Mouse (Mus musculus): ENCODE measurements at regions not wholly inside any gene's neighbourhood (a gene's known extent, or its start where the extent isn't known, plus 50 kb on each side); places are given as distances from the start of the nearest gene placed in this dataset.
"Not testable (repeated sequence)": the region's sequence is repeated elsewhere in the genome, so short reads cannot be mapped to it uniquely, and the experiment has no call there.

GRCm38 (mm10) chr1:4570730-4571129 lies 237.0 kb upstream of the Gm37988 start:
- DNase-seq (ENCODE audit: low spot score in 2 of 2), result no peak

GRCm38 (mm10) chr1:4571299-4572202 lies 236.1 kb upstream of the Gm37988 start:
- DNase-seq (ENCODE audit: low spot score in 2 of 2), result peak; percentile 67 to 72

- DNase-seq (ENCODE audit: low spot score in 2 of 2), result no peak
Measured at GRCm38 (mm10) chr1:4572311-4572710, 235.4 kb upstream of the Gm37988 start.

- no peak for DNase-seq (ENCODE audit: low spot score in 2 of 2)
Measured at GRCm38 (mm10) chr1:4574101-4574500, 233.6 kb upstream of the Gm37988 start.

- DNase-seq (ENCODE audit: low spot score in 2 of 2), result no peak
Measured at GRCm38 (mm10) chr1:4576957-4577356, 230.7 kb upstream of the Gm37988 start.

- no peak for DNase-seq (ENCODE audit: low spot score in 2 of 2)
Measured at GRCm38 (mm10) chr1:4582534-4582933, 225.2 kb upstream of the Gm37988 start.

GRCm38 (mm10) chr1:4597856-4598255 lies 209.8 kb upstream of the Gm37988 start:
- no peak for DNase-seq (ENCODE audit: low spot score in 2 of 2)

GRCm38 (mm10) chr1:4598425-4598824 lies 209.3 kb upstream of the Gm37988 start:
- DNase-seq (ENCODE audit: low spot score in 2 of 2), result no peak

- no peak for DNase-seq (ENCODE audit: low spot score in 2 of 2)
Measured at GRCm38 (mm10) chr1:4602386-4602785, 205.3 kb upstream of the Gm37988 start.

- DNase-seq (ENCODE audit: low spot score in 2 of 2), result no peak
Measured at GRCm38 (mm10) chr1:4608824-4609223, 198.9 kb upstream of the Gm37988 start.

GRCm38 (mm10) chr1:4613305-4613704 lies 194.4 kb upstream of the Gm37988 start:
- no peak for DNase-seq (ENCODE audit: low spot score in 2 of 2)

GRCm38 (mm10) chr1:4615286-4615685 lies 192.4 kb upstream of the Gm37988 start:
- DNase-seq (ENCODE audit: low spot score in 2 of 2), result no peak

GRCm38 (mm10) chr1:4617479-4617878 lies 190.2 kb upstream of the Gm37988 start:
- no peak for DNase-seq (ENCODE audit: low spot score in 2 of 2)

- DNase-seq (ENCODE audit: low spot score in 2 of 2), result no peak
Measured at GRCm38 (mm10) chr1:4622408-4622807, 185.3 kb upstream of the Gm37988 start.

GRCm38 (mm10) chr1:4623268-4623667 lies 184.4 kb upstream of the Gm37988 start:
- DNase-seq (ENCODE audit: low spot score in 2 of 2), result no peak

GRCm38 (mm10) chr1:4653937-4654336 lies 153.8 kb upstream of the Gm37988 start:
- DNase-seq (ENCODE audit: low spot score in 2 of 2), result no peak

- DNase-seq (ENCODE audit: low spot score in 2 of 2), result no peak
Measured at GRCm38 (mm10) chr1:4655252-4655651, 152.4 kb upstream of the Gm37988 start.

- no peak for DNase-seq (ENCODE audit: low spot score in 2 of 2)
Measured at GRCm38 (mm10) chr1:4656883-4657282, 150.8 kb upstream of the Gm37988 start.

GRCm38 (mm10) chr1:4660081-4660480 lies 147.6 kb upstream of the Gm37988 start:
- DNase-seq (ENCODE audit: low spot score in 2 of 2), result not testable (repeated sequence)

- DNase-seq (ENCODE audit: low spot score in 2 of 2), result not testable (repeated sequence)
Measured at GRCm38 (mm10) chr1:4660616-4661015, 147.1 kb upstream of the Gm37988 start.

GRCm38 (mm10) chr1:4661761-4662160 lies 145.9 kb upstream of the Gm37988 start:
- DNase-seq (ENCODE audit: low spot score in 2 of 2), result no peak

- DNase-seq (ENCODE audit: low spot score in 2 of 2), result no peak
Measured at GRCm38 (mm10) chr1:4669732-4670131, 138.0 kb upstream of the Gm37988 start.

GRCm38 (mm10) chr1:4671237-4672019 lies 136.3 kb upstream of the Gm37988 start:
- no peak for DNase-seq (ENCODE audit: low spot score in 2 of 2)

All from right cerebral cortex, postnatal 10 days (tissue).